Mouse (Mus musculus) olfactory bulb, adult 2 months (tissue): ENCODE results near the gene Pik3r2.
"Not testable (repeated sequence)": the region's sequence is repeated elsewhere in the genome, so short reads cannot be mapped to it uniquely, and the experiment has no call there.

Experiments used
- CTCF ChIP-seq: fragments of 200-500 bp; IDR thresholded peaks from 2 replicates; pipeline ENCODE4 v1.5.1; 2012; ENCODE audit warnings: low read depth, mild to moderate bottlenecking, low read length, moderate library complexity; ENCODE audit not compliant: insufficient read depth
- POLR2A ChIP-seq: fragments of 200-500 bp; IDR thresholded peaks from 2 replicates; pipeline ENCODE4 v1.6.1; 2012; ENCODE audit warnings: mild to moderate bottlenecking, low read depth, low read length, moderate library complexity; ENCODE audit not compliant: insufficient read depth

DNA sequence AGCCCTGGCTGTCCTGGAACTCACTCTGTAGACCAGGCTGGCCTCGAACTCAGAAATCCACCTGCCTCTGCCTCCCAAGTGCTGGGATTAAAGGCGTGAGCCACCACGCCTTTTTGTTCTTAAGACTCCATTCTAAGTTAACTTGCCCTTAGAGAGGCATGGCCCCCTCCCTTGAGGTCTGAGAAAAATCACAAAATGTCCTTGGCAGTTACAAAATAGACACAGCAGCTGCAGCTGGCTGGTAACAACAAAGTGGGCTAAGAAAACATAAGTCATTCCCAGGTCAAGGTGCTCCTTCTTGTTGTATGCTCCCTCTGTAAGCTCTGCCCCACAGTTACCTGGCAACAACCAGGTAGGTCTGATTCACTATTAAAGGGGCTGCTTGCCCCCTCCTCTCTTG is 46.1 kb upstream of the Pik3r2 start:
- TF ChIP-seq POLR2A, CTCF: not testable (repeated sequence)
